Mouse (Mus musculus): Measurements from ENCODE around the gene Clcc1.
"Not testable (repeated sequence)": the region's sequence is repeated elsewhere in the genome, so short reads cannot be mapped to it uniquely, and the experiment has no call there.

The Clcc1 gene

DNA sequence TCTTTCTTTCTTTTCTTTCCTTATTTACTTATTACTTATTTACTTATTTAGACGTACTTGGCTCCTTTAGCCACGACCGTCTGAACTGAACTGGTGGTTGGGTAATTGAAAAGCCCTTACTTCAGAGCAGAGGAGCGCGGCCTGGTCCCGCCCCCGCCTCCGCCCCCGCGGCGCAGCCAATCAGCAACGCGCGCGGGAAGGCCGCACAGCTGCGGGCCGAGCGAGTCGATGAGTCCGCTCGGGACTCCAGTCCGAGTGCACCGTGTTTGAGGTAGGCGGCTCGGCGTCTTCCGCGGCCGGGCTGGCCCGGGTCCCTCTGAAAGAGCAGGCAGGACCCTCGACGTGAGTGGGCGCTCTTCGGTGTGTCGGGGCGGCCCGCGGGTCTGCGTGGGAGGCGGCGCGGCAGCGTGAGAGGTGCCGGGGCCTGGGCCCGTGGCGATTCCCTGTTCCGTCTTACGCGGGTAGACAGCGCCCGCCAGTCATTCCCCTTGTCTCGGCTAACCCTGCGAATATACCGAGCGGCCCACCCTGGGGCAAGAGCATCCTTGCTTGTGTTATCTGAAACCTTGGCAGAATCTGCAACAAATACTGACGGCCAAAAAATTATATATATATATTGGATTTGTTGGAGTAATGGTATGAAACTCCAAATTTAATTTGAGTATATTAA lies at the start of gene Clcc1:
Gene Clcc1 (plus strand): TSS at position 204 of the 670 bp plus-strand sequence.
- DNase-seq (ENCODE audit: low spot score): peak; percentile 95

GRCm38 (mm10) chr3:108608906-108609305 lies 44.8 kb upstream of the Clcc1 start:
- no peak for DNase-seq (ENCODE audit: low spot score)

DNA sequence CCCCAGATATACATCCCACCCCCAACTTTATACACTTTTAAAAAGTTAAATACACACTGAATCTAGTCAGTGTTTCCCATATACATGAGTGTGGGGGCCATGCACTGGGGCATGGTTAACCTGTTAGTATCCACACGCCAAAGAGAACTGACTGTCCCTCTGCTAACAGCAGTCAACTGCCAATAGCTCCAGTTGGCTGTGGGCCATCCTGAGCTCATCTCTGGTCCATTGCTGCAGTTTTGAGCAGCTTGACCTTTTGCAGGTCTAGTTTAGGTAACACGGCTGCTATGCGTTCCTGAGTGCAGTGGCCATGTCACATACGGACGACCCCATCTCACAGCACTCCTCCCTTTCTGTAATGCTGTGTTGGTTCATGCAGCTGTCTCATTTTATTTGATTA lies 19.0 kb upstream of the Clcc1 start:
- DNase-seq (ENCODE audit: low spot score): no peak

GRCm38 (mm10) chr3:108639412-108639811 lies 14.3 kb upstream of the Clcc1 start:
- no peak for DNase-seq (ENCODE audit: low spot score)

- DNase-seq (ENCODE audit: low spot score): peak; percentile 26
Observed at GRCm38 (mm10) chr3:108640998-108641397, 12.7 kb upstream of the Clcc1 start.

DNA sequence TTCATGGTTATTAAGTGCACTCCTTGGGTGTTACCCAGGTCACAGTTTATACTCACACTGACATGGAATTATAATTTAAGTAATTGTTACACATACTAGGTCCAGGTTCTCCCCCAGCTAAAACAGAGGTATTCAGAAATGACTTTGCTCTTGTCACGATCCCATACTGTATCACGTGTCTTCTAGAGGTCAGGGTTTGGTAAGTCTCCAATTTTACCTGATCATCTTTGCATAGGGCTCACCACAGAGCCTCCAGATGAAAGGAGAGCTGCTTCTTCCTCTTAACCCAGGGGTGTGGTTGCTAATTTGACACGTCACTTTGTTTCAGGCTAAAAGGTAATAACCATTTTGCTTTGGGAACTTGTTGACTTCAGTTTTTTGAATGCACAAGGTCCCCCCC lies 8.9 kb upstream of the Clcc1 start:
- DNase-seq (ENCODE audit: low spot score): no peak

DNA sequence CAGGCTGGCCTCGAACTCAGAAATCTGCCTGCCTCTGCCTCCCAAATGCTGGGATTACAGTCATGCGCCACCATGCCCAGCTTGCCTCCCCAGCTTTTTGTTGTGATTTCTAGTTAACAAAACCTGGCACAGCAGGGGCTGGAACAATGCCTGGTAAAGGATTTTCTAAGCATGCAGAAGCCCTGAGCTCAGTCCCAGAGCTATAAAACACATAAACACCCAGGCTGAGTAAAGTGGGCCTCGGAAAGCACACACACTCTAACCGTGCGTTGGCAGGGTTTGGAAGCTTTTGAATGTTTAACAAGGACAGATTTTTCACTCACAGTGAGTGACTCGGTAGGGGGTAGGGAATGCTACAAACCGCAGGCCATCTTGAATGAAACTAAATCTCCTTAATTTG lies 7.7 kb upstream of the Clcc1 start:
- no peak for DNase-seq (ENCODE audit: low spot score)

- DNase-seq (ENCODE audit: low spot score): not testable (repeated sequence)
Observed at GRCm38 (mm10) chr3:108647681-108648080, 6.0 kb upstream of the Clcc1 start.

DNA sequence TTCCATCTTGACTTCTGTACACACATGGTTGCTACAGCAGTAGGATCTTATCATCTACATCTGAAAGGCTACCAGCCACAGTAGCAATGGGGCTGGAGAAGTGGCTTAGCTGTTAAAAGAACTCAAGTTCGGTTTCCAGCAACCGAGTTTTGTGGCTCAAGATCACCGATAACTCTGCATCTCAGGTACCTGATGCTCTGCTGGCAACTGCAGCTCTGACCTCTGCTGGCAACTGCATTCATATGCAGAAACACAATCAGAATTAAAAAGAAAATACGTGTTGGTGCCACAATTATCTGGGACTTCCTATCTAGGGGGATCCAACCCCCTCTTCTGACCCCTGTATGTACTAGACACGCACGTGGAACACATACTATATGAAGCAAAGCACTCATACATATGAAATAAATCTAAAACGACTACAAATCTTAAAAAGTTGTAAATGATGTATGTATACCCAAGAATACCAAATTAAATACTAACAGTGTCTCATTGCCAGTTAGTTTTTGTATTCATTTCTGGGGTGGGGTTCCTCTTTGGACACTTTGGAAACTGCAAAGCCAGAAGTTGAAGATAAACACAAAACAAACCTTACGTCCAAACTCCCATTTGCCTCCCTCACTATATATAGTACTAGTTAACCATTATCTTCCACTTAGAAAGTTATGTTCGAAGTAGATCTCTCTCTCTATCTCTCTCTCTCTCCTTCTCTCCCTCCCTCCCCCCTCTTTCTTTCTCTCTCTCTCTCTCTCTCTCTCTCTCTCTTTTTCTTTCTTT lies 659 bp upstream of the Clcc1 start:
- DNase-seq (ENCODE audit: low spot score): no peak

GRCm38 (mm10) chr3:108654566-108654965 lies 853 bp downstream of the Clcc1 start:
- DNase-seq (ENCODE audit: low spot score): peak; percentile 19

GRCm38 (mm10) chr3:108655486-108655885 lies 1.8 kb downstream of the Clcc1 start:
- DNase-seq (ENCODE audit: low spot score): no peak

DNA sequence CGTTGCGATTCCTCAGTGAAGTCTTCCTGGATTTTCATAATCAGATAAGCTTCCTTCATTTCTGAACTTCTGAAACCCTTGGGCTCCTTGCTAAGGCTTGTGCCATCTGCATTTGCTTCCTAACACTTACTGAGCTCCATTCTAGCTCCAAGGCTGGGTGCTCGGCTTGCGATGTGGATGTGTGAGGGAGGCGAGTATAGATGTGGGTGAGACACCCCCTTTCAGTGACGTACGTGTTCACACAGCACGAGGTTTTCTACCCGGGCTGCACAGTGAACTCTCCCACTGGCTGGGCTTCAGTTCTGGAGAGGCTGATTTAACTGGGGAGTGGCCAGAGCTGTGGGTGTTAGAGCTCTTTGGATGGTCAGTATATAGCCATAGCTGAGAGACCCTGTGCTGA lies 4.9 kb downstream of the Clcc1 start:
- no peak for DNase-seq (ENCODE audit: low spot score)

GRCm38 (mm10) chr3:108660941-108661340 lies 7.2 kb downstream of the Clcc1 start:
- no peak for DNase-seq (ENCODE audit: low spot score)

DNA sequence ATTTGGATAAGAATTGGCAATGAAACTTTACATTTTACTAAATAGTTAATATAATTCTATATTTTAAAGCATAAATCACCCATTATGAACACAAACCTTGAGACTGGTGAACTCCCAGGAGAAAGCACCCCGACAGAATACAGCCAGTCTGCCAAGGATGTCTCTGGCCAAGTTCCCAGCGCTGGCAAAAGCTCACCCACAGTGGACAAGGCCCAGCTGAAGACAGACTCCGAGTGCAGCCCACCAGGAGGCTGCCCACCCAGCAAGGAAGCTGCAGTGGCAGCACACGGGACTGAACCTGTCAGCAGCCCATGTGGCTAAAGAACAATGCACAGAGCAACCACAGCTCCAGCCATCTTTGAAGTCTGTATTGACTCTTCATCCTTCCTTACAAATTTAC lies 22.9 kb downstream of the Clcc1 start:
- no peak for DNase-seq (ENCODE audit: low spot score)

- no peak for DNase-seq (ENCODE audit: low spot score)
Observed at GRCm38 (mm10) chr3:108681004-108681403, 27.3 kb downstream of the Clcc1 start.

GRCm38 (mm10) chr3:108683597-108683996 lies 29.9 kb downstream of the Clcc1 start:
- not testable (repeated sequence) for DNase-seq (ENCODE audit: low spot score)

DNA sequence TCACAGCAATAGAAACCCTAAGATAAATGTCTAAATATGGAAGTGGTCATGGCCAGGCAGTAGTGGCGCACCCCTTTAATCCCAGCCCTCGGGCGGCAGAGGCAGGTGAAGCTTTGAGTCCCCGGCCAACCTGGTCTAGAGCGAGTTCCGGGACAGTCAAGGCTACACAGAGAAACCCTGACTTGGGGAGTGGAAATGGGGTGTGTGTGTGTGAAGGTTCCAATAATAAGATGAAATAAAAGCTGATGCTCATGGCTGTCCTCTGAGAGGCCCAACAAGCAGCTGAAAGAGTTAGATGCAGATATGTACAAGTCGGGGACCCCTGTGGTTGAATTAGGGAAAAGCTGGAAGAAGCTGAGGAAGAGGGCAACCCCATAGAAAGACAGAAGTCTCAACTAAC lies 32.0 kb downstream of the Clcc1 start:
- no peak for DNase-seq (ENCODE audit: low spot score)

DNA sequence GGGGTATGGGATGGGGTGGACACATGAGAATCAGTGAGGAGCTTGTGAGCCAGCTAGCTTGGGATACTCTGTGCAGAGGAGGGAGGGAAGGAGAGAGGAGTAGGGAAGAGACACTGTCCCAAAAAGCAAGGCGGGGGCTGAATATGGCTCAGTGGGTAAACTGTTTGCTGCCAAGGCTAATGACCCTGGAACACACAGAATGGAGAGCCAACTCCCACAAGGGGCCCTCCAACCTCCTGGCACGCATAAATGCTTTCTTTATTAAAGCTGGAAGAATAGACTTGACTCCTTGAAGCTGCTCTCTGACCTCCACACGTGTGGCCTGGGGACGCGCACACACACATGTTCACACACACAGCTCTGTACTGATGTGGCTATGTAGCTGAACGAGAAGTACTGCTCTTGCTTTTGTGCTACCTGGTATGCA lies 35.3 kb downstream of the Clcc1 start:
- no peak for DNase-seq (ENCODE audit: low spot score)

DNA sequence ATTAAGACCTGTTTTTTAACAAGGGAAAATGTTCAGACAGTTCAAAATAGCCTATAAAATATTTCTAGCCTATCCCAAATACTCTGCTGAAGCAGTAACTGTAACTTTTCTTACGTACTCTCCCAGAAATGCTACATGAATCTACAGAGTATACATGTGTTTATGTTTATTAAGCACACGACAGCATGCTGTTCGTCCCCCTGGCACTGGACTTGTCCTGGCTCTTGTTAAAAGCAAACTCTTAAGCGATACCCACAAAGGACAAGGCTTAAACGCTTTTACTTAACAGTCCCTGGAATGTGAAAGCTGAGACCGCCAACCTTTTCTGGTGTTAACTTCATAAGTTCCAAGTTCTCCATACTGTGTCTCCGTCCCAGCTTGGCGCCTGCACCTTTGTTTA lies 35.7 kb downstream of the Clcc1 start:
- no peak for DNase-seq (ENCODE audit: low spot score)

- no peak for DNase-seq (ENCODE audit: low spot score)
Observed at GRCm38 (mm10) chr3:108689979-108690378, 36.3 kb downstream of the Clcc1 start.

DNA sequence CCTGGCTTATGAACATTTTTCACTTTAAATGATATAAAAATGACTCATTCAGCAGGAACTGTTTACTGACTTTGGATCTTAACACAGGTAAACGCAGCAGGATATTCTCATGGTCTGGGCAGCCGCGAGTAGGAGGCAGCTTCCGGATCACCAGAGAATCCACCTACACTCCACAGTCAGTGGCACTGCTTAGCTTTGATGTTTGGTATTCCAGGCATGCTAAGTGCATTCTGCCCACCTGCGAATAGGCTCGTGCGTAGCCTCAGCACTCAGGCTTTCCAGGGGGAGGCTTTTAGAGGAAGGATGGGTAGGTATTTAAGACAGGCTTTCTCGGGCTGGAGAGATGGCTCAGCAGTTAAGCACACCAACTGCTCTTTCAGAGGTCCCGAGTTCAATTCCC lies 40.6 kb downstream of the Clcc1 start:
- no peak for DNase-seq (ENCODE audit: low spot score)

- DNase-seq (ENCODE audit: low spot score): no peak
Observed at GRCm38 (mm10) chr3:108698662-108699061, 44.9 kb downstream of the Clcc1 start.

DNA sequence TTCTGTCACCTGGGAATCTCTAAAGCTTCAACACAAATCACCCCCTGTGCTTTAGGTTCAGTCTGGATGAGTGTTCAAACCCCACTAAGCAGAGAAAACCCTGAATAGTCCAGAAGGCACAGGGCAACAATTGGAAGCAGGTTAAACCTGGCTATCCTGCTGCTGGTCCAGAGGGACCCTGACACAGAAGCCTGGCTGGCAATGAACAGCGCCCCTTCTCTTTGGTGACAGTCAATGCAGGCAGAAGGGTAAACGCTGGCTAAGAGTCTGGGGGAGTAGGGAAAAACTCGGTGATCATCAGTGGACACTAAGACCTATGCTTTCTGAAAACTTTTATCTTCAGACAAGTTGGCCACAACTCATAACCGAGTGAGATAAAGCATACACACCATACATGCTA lies 46.1 kb downstream of the Clcc1 start:
- no peak for DNase-seq (ENCODE audit: low spot score)

GRCm38 (mm10) chr3:108701256-108701655 lies 47.5 kb downstream of the Clcc1 start:
- DNase-seq (ENCODE audit: low spot score): no peak

Data from urinary bladder, postnatal 14 days (tissue).